ENCODE assay signal across 8 mouse cellular contexts in the genomic region with DNA sequence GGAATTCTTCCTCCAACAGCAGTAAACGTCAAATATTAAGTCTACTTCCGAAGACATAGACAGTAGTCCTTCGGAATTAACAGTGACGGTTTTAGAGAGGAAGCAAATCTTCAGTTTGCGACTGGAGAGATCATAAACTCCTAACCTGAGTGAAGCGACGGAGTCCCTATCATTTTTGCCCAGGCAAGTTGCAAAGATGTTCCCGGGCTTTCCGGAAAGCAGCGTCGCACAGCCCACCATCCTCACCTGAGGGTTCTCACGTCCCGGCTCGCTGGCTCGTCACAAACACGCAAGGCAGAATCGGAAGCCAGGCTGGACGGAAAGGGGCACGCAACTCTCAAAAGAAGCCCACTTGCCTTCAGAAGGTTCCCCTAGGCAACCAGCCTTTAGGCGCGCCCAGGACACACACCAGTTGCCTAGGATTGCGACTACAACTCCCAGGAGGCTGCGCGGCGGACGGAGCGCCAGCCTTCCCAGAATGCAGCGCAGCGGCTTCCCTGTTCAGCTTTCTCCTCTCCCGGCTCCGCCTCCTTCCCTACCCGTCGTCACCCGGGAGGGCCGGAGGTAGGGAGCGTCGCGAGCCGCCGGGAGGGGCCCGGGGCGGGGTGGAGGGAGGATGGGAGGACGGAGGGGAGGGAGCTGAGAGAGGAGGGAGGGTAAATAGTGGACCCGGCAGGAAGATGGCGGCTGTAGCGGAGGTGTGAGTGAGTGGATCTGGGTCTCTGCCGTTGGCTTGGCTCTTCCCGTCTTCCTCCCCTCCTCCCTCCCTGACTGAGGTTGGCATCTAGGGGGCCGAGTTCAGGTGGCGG. TPM values are rescaled to one million over a fixed set of nuclear protein-coding genes. Genes with fewer than 3 reads are reported as not detected.
DNase-seq lines count a peak whose midpoint lies in the region; ATAC-seq and TF ChIP-seq lines count a peak whose summit lies in the region.

A gene (minus strand): TSS at position 499 of the 809 bp plus-strand sequence.
A gene (plus strand): TSS at position 538 of the 809 bp plus-strand sequence.

- TF ChIP-seq POLR2A in bone marrow, adult 2 months (IDR thresholded peaks at IDR 0.05; ENCODE audit: borderline replicate concordance, control insufficient read depth, low read depth, low read length): peak; percentile 97
- peak; percentile 85; the same call in 1 of the 2 replicates for TF ChIP-seq POLR2A in limb, embryonic 14.5 days (IDR thresholded peaks at IDR 0.05; ENCODE audit: borderline replicate concordance, extremely low read depth, insufficient read depth, insufficient read length)

- H3K27me3 ChIP-seq in embryonic facial prominence, embryonic 15.5 days: no peaks in the 10 kb centered on the region
- no peaks in the 10 kb centered on the region for H3K27me3 ChIP-seq in limb, embryonic 14.5 days (ENCODE audit: control insufficient read depth, insufficient read depth, low read length)
- no peaks in the 10 kb centered on the region for H3K27me3 ChIP-seq in midbrain, postnatal 0 days (ENCODE audit: insufficient read depth, low read length)

- H3K9ac ChIP-seq in embryonic facial prominence, embryonic 15.5 days: peak within 1 kb of the TSS; percentile 87
- peak within 1 kb of the TSS; percentile 91 for H3K9ac ChIP-seq in limb, embryonic 14.5 days (ENCODE audit: low read depth, low read length, severe bottlenecking)
- H3K9ac ChIP-seq in midbrain, postnatal 0 days (replicated peaks; ENCODE audit: low read length, poor library complexity, severe bottlenecking): peak within 1 kb of the TSS; percentile 97

- H3K9me3 ChIP-seq in embryonic facial prominence, embryonic 15.5 days (replicated peaks): no peaks in the 10 kb centered on the region
- H3K9me3 ChIP-seq in limb, embryonic 14.5 days (ENCODE audit: control insufficient read depth, low read length): no peaks in the 10 kb centered on the region
- no peaks in the 10 kb centered on the region for H3K9me3 ChIP-seq in midbrain, postnatal 0 days (ENCODE audit: low read length)

- TF ChIP-seq CTCF in bone marrow, adult 2 months (IDR thresholded peaks at IDR 0.05; ENCODE audit: control insufficient read depth, insufficient read depth, low read length): no peak
- TF ChIP-seq CTCF in midbrain, postnatal 0 days (IDR thresholded peaks at IDR 0.05): 0 out of 2 replicates have a peak, but pooled peaks have one; percentile 3

- peak within 1 kb of the TSS; percentile 69 for H3K4me2 ChIP-seq in embryonic facial prominence, embryonic 15.5 days (replicated peaks)
- peak within 1 kb of the TSS; percentile 81 for H3K4me2 ChIP-seq in limb, embryonic 14.5 days (replicated peaks; ENCODE audit: low read depth, low read length, severe bottlenecking)
- H3K4me2 ChIP-seq in midbrain, postnatal 0 days (ENCODE audit: low read depth, low read length, poor library complexity, severe bottlenecking): peak within 1 kb of the TSS; percentile 63

- H3K36me3 ChIP-seq in embryonic facial prominence, embryonic 15.5 days: no peaks in the 10 kb centered on the region
- no peaks in the 10 kb centered on the region for H3K36me3 ChIP-seq in limb, embryonic 14.5 days (ENCODE audit: control insufficient read depth, insufficient read depth, low read length)
- no peaks in the 10 kb centered on the region for H3K36me3 ChIP-seq in midbrain, postnatal 0 days (ENCODE audit: insufficient read depth, low read length)

- peak within 1 kb of the TSS; percentile 97 for H3K4me3 ChIP-seq in bone marrow, adult 2 months (replicated peaks; ENCODE audit: control insufficient read depth, low read depth, low read length)
- H3K4me3 ChIP-seq in embryonic facial prominence, embryonic 15.5 days (replicated peaks): peak within 1 kb of the TSS; percentile 97
- peak within 1 kb of the TSS; percentile 95 for H3K4me3 ChIP-seq in limb, embryonic 14.5 days (replicated peaks; ENCODE audit: low read length)
- H3K4me3 ChIP-seq in midbrain, postnatal 0 days (ENCODE audit: low read depth, low read length): peak within 1 kb of the TSS; percentile 97

- WGBS in bone marrow, adult 2 months: under 1% methylated on average over 47 of the region's 50 CpGs
- WGBS in embryonic facial prominence, embryonic 15.5 days: under 1% methylated on average over 47 of the region's 50 CpGs
- WGBS in limb, embryonic 14.5 days: under 1% methylated on average over 34 of the region's 50 CpGs
- whole genome bisulfite sequencing in midbrain, postnatal 0 days: under 1% methylated on average over 37 of the region's 50 CpGs

- H3K27ac ChIP-seq in bone marrow, adult 2 months (ENCODE audit: control insufficient read depth, insufficient read depth, low read depth, low read length, poor library complexity): peak within 1 kb of the TSS; percentile 98
- H3K27ac ChIP-seq in embryonic facial prominence, embryonic 15.5 days (replicated peaks): peak within 1 kb of the TSS; percentile 91
- H3K27ac ChIP-seq in limb, embryonic 14.5 days (replicated peaks; ENCODE audit: low read depth, low read length): peak within 1 kb of the TSS; percentile 89
- H3K27ac ChIP-seq in midbrain, postnatal 0 days (ENCODE audit: low read depth, low read length): peak within 1 kb of the TSS; percentile 95

- peak; percentile 99 for ATAC-seq in embryonic facial prominence, embryonic 15.5 days (ENCODE audit: insufficient number of reproducible peaks, low FRiP score, low TSS enrichment, low read depth)
- peak; percentile 99 for ATAC-seq in limb, embryonic 14.5 days (ENCODE audit: low FRiP score, low read depth)
- peak; percentile 98 for ATAC-seq in midbrain, postnatal 0 days (ENCODE audit: low FRiP score)

- no peaks in the 10 kb centered on the region for H3K4me1 ChIP-seq in bone marrow, adult 2 months (ENCODE audit: control insufficient read depth, insufficient read depth, low read length)
- peaks cover 8% of the 10 kb centered on the region for H3K4me1 ChIP-seq in embryonic facial prominence, embryonic 15.5 days
- H3K4me1 ChIP-seq in limb, embryonic 14.5 days (ENCODE audit: control insufficient read depth, insufficient read depth, low read length): 0 out of 2 replicates have a peak, but pooled peaks cover 2% of the 10 kb centered on the region
- H3K4me1 ChIP-seq in midbrain, postnatal 0 days (ENCODE audit: insufficient read depth, low read length): no peaks in the 10 kb centered on the region

- DNase-seq in 416B (ENCODE audit: low read depth): peak; percentile 96
- peak; percentile 98 for DNase-seq in heart, adult 8-10 months (ENCODE audit: low spot score)
- DNase-seq in kidney, adult 9 months: peak; percentile 98
- peak; percentile 98 for DNase-seq in limb, embryonic 14.5 days (ENCODE audit: low spot score)
- peak; percentile 98 for DNase-seq in midbrain, postnatal 0 days (ENCODE audit: low spot score)
- peak; percentile 89 to 94 for DNase-seq in spleen, postnatal 14 days (ENCODE audit: low spot score in 2 of 2)

RNA-seq across cellular contexts. Expression of the first gene that starts in this region (rescaled TPM):
- polyA plus RNA-seq in bone marrow, adult 2 months (2011; ENCODE audit: insufficient read depth, insufficient read length, low replicate concordance, missing spikeins): 3.5 and 6.6 TPM in 2 replicates
- polyA plus RNA-seq in embryonic facial prominence, embryonic 15.5 days (2015; fragmentation: Nextera tagmentation; extraction: Ambion mirVana): 11.3 and 13.3 TPM in 2 replicates
- total RNA-seq in heart, adult 8-10 months (2022): 1 to 10 TPM; 4.2 to 5.1 (median 4.5) TPM
- 7.2 and 9.8 TPM in 2 replicates for polyA plus RNA-seq in limb, embryonic 14.5 days (2012; rRNA removed)
- 9.6 and 11.2 TPM in 2 replicates for polyA plus RNA-seq in limb, embryonic 14.5 days (2014; fragmentation: Nextera tagmentation; extraction: Ambion mirVana)
- 6.2 and 8.2 TPM in 2 replicates for total RNA-seq in midbrain, postnatal 0 days (2014; rRNA removed)
- 4.7 and 5.3 TPM in 2 replicates for polyA plus RNA-seq in midbrain, postnatal 0 days (2015; fragmentation: Nextera tagmentation; extraction: Ambion mirVana)

RNA-seq across cellular contexts. Expression of the second gene that starts in this region (rescaled TPM):
- polyA plus RNA-seq in bone marrow, adult 2 months (2011; ENCODE audit: insufficient read depth, insufficient read length, low replicate concordance, missing spikeins): 10.9 and 18.0 TPM in 2 replicates
- polyA plus RNA-seq in embryonic facial prominence, embryonic 15.5 days (2015; fragmentation: Nextera tagmentation; extraction: Ambion mirVana): 10.4 and 12.2 TPM in 2 replicates
- total RNA-seq in heart, adult 8-10 months (2022): 10 to 100 TPM; 34.6 to 39.3 (median 37.5) TPM
- polyA plus RNA-seq in limb, embryonic 14.5 days (2012; rRNA removed): 15.6 and 19.8 TPM in 2 replicates
- 10.4 and 11.0 TPM in 2 replicates for polyA plus RNA-seq in limb, embryonic 14.5 days (2014; fragmentation: Nextera tagmentation; extraction: Ambion mirVana)
- 43.4 and 49.1 TPM in 2 replicates for total RNA-seq in midbrain, postnatal 0 days (2014; rRNA removed)
- 6.3 and 9.6 TPM in 2 replicates for polyA plus RNA-seq in midbrain, postnatal 0 days (2015; fragmentation: Nextera tagmentation; extraction: Ambion mirVana)

Comparison
In these comparisons a context has a peak if more than half of its experiments do, and no peak if none do; other contexts are left out.
1. Peak in every context shown above with its lines: DNase-seq, ATAC-seq, H3K4me3 ChIP-seq and H3K27ac ChIP-seq.